Mouse (Mus musculus) erythroblast, embryonic 14.5 days (primary cell): ENCODE results near the gene Cenpo. TPM values are rescaled to one million over a fixed set of nuclear protein-coding genes. Genes with fewer than 3 reads are reported as not detected.

Source experiments
- H3K27me3 ChIP-seq: 2 replicates; pipeline ENCODE4 v1.6.1; 2012; ENCODE audit warnings: inconsistent platforms; ENCODE audit not compliant: control insufficient read depth
- H3K36me3 ChIP-seq: 2 replicates; pipeline ENCODE4 v1.6.1; 2012; ENCODE audit warnings: mild to moderate bottlenecking, inconsistent platforms; ENCODE audit not compliant: control insufficient read depth
- H3K4me1 ChIP-seq: 2 replicates; pipeline ENCODE4 v1.6.1; 2012; ENCODE audit warnings: inconsistent platforms; ENCODE audit not compliant: control insufficient read depth
- H3K4me3 ChIP-seq: replicated peaks from 2 replicates; pipeline ENCODE3; 2012; ENCODE audit warnings: moderate library complexity, mild to moderate bottlenecking, inconsistent platforms
- H3K9me3 ChIP-seq: 2 replicates; pipeline ENCODE4 v1.6.1; 2012; ENCODE audit warnings: low read length, inconsistent platforms, mixed read lengths; ENCODE audit not compliant: control insufficient read depth
- GATA1 ChIP-seq: IDR thresholded peaks from 2 replicates; pipeline ENCODE4 v1.6.1; 2012; ENCODE audit warnings: low read length, inconsistent platforms, mixed read lengths
- TAL1 ChIP-seq: IDR thresholded peaks from 3 replicates; pipeline ENCODE4 v1.6.1; 2012; ENCODE audit warnings: low read length, inconsistent platforms, mixed read lengths
- polyA plus RNA-seq: library from polyadenylated mRNA; stranded (reverse); fragments of >175 nt; gene quantifications from 2 replicates; pipeline ENCODE4 v1.2.3, GENCODE M21; 2012

Cenpo gene
- polyA plus RNA-seq, 1 experiment: 0.41 TPM

DNA sequence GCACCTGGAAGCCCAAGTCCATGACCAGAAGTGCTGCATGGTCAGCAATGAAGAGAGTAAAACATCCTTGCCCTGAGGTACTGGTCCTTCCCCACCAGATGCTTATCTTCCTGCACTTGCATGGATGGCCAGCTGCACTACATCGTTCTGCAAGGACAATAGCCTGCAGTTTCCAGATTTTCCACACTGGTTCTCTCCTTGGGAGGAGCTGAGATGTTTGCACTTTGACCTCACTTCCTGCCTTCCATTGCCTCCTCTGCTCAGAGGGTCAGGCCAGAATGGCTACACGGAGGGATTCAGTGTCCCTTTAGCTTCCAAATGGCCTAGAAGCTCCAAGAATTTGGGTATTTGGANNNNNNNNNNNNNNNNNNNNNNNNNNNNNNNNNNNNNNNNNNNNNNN is 49.4 kb downstream of the Cenpo start:
- Histone ChIP-seq H3K27me3 (no peaks in the 10 kb centered on the region), H3K36me3 (no peaks in the 10 kb centered on the region)
- no peak for TF ChIP-seq GATA1
- no peak for TF ChIP-seq TAL1

DNA sequence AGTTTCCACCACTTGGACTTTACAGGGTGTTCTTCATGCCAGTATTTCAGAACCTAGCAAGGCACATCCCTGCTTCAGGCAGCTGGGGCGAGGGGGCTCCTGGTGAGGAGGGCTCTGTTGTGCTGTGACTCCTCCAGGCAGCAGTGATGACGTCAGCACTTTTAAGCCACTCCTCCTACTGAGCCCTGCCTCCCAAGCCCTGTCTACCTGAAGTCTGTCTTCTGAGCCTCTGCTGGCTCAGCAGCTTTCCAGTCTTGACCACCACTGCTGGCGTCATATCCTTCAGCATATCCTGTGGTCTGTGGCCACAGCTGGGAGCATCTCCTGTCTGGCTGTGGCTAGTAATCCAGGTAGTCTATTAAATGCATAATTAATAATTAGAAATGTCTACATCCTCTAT is 53.6 kb downstream of the Cenpo start:
- Histone ChIP-seq H3K4me1 (no peaks in the 10 kb centered on the region; the same call in 1 of the 2 replicates), H3K4me3 (no peak overlapping the region), H3K27me3 (no peaks in the 10 kb centered on the region), H3K9me3 (no peaks in the 10 kb centered on the region), H3K36me3 (no peaks in the 10 kb centered on the region)
- no peak for TF ChIP-seq GATA1
- no peak for TF ChIP-seq TAL1

More for the DNA sequence above, 49.4 kb downstream of the Cenpo start:
- no peaks in the 10 kb centered on the region for H3K9me3 ChIP-seq
- no peaks in the 10 kb centered on the region; the same call in 1 of the 2 replicates for H3K4me1 ChIP-seq
- no peak overlapping the region for H3K4me3 ChIP-seq

- TF ChIP-seq GATA1: no peak
- Histone ChIP-seq H3K4me1 (no peaks in the 10 kb centered on the region; the same call in 1 of the 2 replicates), H3K27me3 (no peaks in the 10 kb centered on the region), H3K9me3 (no peaks in the 10 kb centered on the region), H3K36me3 (no peaks in the 10 kb centered on the region), H3K4me3 (no peak overlapping the region)
Observed at GRCm38 (mm10) chr12:4179671-4180233, 54.3 kb downstream of the Cenpo start.

GRCm38 (mm10) chr12:4178839-4179238 is 55.3 kb downstream of the Cenpo start:
- H3K4me3 ChIP-seq: no peak overlapping the region
- H3K9me3 ChIP-seq: no peaks in the 10 kb centered on the region
- TF ChIP-seq GATA1: no peak
- no peaks in the 10 kb centered on the region for H3K27me3 ChIP-seq
- H3K4me1 ChIP-seq: no peaks in the 10 kb centered on the region; the same call in 1 of the 2 replicates
- no peaks in the 10 kb centered on the region for H3K36me3 ChIP-seq

GRCm38 (mm10) chr12:4173108-4173790 is 60.8 kb downstream of the Cenpo start:
- no peaks in the 10 kb centered on the region for H3K36me3 ChIP-seq
- H3K4me1 ChIP-seq: no peaks in the 10 kb centered on the region
- no peaks in the 10 kb centered on the region for H3K27me3 ChIP-seq
- TF ChIP-seq TAL1 (no peak), GATA1 (no peak)
- no peak overlapping the region for H3K4me3 ChIP-seq
- H3K9me3 ChIP-seq: no peaks in the 10 kb centered on the region

GRCm38 (mm10) chr12:4169622-4170021 is 64.5 kb downstream of the Cenpo start:
- H3K9me3 ChIP-seq: no peaks in the 10 kb centered on the region
- no peaks in the 10 kb centered on the region for H3K36me3 ChIP-seq
- H3K4me3 ChIP-seq: no peak overlapping the region
- TF ChIP-seq TAL1 (no peak), GATA1 (no peak)
- H3K4me1 ChIP-seq: no peaks in the 10 kb centered on the region
- no peaks in the 10 kb centered on the region for H3K27me3 ChIP-seq

- no peaks in the 10 kb centered on the region for H3K9me3 ChIP-seq
- H3K36me3 ChIP-seq: no peaks in the 10 kb centered on the region
- no peak overlapping the region for H3K4me3 ChIP-seq
- TF ChIP-seq TAL1: no peak
- no peak for TF ChIP-seq GATA1
- H3K4me1 ChIP-seq: no peaks in the 10 kb centered on the region
- no peaks in the 10 kb centered on the region for H3K27me3 ChIP-seq
Observed at GRCm38 (mm10) chr12:4169058-4169457, 65.0 kb downstream of the Cenpo start.

- no peaks in the 10 kb centered on the region for H3K27me3 ChIP-seq
- no peaks in the 10 kb centered on the region for H3K36me3 ChIP-seq
- no peak overlapping the region for H3K4me3 ChIP-seq
- no peaks in the 10 kb centered on the region for H3K4me1 ChIP-seq
- TF ChIP-seq GATA1 (no peak), TAL1 (no peak)
- no peaks in the 10 kb centered on the region for H3K9me3 ChIP-seq
Observed at GRCm38 (mm10) chr12:4166970-4167369, 67.1 kb downstream of the Cenpo start.

- Histone ChIP-seq H3K4me1 (no peaks in the 10 kb centered on the region), H3K9me3 (no peaks in the 10 kb centered on the region), H3K27me3 (no peaks in the 10 kb centered on the region), H3K36me3 (no peaks in the 10 kb centered on the region), H3K4me3 (no peak overlapping the region)
- no peak for TF ChIP-seq TAL1
- TF ChIP-seq GATA1: no peak
Observed at GRCm38 (mm10) chr12:4162886-4163285, 71.2 kb downstream of the Cenpo start.

DNA sequence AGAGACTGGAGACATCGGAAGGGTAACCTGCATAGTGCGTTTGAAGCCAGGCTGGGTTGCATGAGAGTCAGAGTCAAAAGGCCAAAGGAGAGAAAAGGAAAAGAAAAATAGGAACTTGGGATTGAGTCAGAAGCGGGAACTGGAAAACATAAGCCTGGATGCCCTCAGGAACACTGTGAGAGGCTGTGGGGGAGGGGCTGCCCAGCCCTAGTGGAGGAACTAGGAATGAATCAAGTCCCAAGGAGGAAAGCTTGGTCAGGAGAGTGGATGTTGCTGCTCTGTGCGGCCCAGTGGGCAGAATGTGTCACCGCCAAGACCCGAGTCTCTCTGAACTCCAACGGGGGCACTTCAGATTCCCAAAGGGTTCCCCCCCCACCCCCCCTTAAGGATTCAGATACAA is 73.8 kb downstream of the Cenpo start:
- Histone ChIP-seq H3K4me3 (no peak overlapping the region), H3K27me3 (no peaks in the 10 kb centered on the region), H3K9me3 (no peaks in the 10 kb centered on the region), H3K4me1 (no peaks in the 10 kb centered on the region), H3K36me3 (no peaks in the 10 kb centered on the region)
- TF ChIP-seq TAL1 (no peak), GATA1 (no peak)
